Mouse (Mus musculus) cerebellum, adult 11 months (tissue): ENCODE measurements around the gene Fitm2.
A peak's percentile ranks its signal among the peaks of the same experiment; 100 is the strongest.
"Not testable (repeated sequence)": the region's sequence is repeated elsewhere in the genome, so short reads cannot be mapped to it uniquely, and the experiment has no call there.

Experiments used
- DNase-seq: peaks from one replicate; pipeline ENCODE4 v3.0.0; 2022

Fitm2 gene

DNA sequence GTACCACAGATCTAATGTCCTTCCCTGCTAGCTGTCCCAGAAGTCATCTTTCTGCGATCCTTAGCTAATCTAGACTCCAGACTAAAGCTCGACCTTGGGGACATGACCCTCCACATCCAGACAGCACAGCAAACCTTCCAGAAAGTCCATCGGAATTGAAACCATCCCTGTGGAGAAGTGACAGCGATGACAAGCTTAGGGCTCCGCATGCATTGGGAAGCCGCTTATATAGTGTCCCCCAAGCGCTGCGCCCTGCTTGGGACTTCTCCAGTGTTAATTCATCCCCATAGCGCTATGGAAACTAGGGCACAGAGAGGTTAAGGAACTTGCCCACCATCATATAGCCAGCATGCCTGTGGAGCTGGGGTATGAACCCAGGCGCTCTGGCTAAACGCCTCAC, 9.6 kb downstream of the Fitm2 start:
- DNase-seq, result no peak

DNA sequence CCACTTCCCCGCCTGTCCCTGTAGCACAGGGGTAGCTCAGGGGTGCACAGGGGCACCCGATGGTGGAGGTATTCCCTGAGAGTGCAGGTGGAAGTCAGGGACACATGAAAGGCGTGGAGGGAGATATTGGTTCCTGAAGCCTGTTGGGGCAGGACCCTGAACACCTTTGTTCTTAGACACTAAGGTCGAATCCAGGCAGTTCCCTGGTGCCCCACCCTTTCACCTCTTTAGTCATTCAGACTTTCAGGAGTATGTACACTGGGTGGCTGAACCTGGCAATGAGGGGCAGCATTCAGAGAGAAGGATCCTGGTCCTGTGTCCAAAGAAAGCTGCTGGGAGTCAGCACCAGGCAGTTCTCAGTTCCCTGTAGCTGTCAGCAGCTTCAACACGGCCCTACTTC, 10.0 kb downstream of the Fitm2 start:
- DNase-seq, result no peak

DNA sequence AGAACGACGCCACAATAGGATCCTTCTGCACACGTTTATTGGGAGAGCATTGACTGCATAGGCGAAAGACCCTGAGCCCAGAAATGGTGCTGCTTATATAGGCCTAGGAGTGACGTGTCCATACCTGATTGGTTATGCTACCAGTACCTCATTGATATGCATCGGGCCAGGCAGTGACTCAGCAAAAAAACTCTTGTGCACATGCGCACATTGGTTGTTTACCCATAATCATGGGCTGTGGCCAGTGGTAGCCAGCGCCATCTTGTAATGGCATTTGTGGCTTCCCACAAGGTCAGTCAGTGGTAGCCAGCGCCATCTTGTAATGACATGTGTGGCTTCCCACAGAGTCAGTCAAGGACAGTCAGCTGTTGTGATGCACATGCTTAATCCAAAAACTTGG, 11.1 kb downstream of the Fitm2 start:
- DNase-seq, result not testable (repeated sequence)

DNA sequence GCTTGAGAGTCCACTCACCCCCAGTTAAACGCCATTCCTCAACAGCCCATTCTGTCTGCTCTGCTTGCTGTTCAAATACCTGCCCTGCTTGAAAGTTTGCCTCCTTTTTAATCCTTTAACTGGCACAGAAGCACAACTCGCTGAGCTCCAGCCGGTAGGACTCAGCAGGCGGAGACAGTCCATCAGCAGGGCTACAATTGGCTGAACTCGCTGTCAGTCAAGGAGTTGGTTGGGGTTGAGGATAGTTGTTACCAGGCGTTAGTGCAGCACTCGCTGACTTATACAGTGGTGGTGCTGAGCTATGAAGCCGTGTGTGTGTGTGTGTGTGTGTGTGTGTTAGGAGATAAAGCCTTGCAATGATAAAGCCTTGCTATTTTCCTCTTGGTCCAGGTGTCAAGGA, 11.8 kb downstream of the Fitm2 start:
- DNase-seq, result no peak

DNA sequence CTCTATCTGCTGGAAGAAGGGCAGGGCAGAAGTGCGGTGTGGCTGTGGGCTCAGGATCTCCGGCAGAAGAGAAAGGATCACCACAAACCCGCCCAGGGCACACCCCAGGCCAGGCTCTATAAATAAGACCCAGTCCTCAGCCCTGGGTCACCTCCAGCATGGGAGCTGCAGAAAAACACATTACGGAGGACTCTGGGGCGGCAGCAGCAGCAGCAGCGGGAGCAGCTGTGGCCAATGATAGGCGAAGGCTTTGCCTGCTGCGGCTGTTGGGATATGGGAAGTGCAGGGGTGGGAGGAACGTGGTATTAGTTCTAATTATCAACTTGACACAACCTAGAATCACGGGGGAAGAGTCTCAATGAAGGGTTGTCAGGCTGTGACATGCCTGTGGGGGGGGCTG, 13.0 kb downstream of the Fitm2 start:
- DNase-seq, result peak; percentile 11

DNA sequence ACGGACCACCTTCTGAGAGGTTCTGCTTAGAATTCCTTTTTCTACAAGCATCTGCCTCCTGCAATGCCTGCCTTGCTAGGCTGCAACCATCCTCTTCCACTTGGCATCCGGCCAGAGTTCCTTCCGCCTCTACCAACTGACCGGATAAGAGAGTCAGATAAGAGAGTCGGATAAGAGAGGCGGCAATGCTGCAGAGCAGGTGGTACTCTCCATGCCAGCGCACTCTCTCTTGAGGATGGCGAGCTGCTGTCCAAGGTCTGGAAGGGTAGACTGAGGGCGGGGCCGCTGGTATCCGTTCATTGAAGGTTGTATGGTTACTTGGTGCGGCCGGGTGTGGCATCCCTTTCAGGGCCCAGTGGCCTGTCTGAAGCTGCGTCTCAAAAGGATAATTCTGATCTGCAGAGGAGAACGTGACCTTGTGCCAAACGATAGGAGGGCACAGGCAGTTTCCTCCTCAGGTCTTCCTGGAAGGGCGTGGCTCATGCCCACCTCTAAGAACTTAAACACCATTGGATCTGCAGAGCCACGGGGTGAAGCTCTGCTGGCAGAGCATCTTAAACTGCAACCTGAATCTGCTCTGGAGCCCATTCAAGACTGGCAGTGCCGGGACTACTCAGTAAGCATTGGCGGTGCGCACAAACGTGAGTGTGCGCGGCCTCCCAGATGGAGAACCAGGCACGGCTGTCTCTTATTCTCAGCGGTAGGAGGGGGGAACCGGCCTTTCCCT, 13.7 kb downstream of the Fitm2 start:
- DNase-seq, result peak; percentile 50

DNA sequence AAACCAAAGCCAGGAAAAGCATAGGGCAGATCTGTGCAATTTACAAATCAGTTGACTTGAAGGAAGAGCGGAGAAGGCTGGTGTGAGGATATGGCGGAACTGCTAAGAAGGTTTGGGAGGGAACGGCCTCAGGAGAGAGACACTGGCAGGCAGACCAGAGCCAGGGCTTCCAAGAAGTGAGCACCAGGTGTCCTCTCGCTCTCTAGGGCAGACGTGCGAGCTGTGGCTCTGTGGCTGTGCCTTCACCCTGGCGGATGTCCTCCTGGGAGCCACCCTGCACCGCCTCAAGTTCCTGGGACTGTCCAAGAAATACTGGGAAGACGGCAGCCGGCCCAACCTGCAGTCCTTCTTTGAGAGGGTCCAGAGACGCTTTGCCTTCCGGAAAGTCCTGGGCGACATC, 19.1 kb downstream of the Fitm2 start:
- DNase-seq, result no peak

DNA sequence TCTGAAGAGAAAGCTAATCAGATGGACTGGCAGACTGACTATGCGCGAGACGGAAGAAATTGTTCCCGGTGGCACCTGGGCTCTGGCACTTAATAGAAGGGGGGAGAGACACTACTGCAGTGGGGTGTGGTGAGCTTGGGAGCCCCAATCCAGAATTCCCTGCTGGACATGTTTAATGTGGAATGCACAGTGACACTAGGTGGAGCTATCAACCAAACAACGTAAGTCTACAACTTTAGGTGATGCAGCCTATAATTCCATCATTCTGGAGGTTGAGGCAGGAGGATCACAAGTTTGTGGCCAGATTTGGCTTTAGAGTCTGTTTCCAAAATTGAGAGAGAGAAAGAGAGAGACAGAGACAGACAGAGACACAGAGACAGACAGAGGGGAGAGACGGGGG, 19.7 kb downstream of the Fitm2 start:
- DNase-seq, result no peak

DNA sequence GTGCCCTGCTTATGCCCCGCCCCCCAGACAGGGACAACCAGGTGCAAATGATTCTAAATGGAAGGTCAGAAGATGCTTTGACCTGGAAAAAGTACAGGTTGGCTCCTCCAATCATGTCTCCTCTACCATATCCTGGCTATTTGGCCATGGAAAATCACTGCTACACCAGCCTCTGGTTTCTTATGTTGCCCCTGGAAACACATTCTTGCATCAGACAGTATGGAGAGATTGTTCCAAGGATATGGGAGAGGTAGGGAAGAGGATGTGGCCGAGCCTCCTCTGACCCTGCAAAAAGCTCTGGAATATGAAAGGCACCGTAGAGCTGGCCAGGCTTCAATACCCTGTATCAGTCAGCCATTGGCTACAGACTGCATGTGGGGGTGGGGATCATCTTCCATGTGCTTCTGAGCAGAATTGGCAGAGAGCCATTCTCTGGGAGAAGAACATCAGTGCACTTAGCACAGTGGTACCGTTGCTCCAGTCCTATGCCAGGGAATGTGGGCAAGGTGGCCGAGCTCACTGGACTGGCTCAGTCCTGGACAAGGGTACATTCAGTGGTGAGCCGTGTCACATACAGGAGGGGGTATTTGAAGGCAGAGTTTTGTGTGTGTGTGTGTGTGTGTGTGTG, 21.6 kb downstream of the Fitm2 start:
- no peak for DNase-seq

DNA sequence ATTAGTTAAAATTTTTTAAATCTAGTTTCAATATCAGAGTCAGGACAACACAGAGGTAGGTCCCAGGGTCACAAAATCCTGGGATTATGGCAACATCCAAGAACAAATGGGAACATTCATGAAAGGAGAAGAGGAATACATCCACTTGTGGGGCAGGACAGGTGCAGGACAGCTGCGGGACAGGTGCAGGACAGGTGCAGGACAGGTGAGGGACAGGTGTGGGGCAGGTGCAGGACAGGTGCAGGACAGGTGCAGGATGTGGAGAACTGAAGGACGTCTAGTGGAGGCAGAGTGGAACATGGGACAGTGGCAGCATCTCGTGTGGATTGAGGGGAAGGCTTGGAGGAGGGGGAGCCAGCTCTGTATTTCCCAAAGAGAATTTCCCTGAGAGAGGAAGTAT, 23.2 kb downstream of the Fitm2 start:
- no peak for DNase-seq

DNA sequence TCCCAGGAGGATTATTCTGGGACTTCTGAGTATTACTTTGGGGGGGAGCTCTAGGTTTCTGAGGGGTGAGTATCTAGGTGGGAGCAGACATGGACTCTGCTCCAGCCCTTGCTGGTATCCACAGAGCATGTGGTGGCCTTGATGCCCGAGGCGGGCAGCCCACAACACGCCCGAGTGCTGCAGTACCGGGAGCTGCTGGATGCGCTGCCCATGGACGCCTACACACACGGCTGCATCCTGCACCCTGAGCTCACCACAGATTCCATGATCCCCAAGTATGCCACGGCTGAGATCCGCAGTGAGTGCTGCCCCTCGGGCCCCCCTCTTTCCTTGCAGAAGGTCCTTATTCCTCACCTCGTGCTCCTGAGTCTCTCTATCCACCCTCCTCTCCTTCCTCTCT, 25.1 kb downstream of the Fitm2 start:
- no peak for DNase-seq

DNA sequence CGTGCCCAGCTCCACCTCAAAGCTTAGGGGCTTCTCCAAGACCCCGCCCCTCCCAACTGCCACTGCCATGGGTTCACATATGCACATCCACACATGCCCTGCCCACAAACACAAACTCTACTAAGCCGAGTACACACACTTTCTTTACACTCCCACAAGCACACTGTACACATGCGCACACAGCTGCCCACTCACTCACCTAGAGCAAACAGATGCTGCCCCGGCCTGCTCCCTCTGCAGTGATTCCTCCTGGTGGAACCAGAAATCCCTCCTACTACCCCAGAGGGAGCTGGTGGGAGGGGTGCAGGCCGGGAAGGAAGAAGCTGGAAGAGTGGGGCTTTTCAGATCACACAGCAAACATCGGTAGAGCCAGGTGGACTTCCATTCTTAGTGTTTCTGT, 28.4 kb downstream of the Fitm2 start:
- no peak for DNase-seq

DNA sequence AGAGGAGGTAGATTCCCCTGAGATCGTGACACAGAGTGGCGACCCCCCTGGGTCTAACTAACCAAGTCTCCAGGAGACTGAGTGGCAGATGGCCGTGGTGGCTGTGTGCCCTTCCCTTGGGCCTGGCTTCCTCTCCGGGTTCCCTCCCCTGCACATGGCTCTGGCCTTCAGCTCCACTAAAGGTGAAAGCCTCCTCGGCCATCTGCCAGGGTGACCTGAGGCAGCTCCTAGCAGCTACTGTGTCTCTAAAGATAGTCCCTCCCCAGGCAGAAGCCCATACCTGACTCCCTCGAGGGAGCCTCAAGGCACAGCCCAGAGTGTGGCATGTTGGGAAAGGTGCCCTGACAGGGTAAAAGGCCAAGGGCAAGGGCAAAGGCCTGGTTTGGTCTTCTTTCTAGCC, 28.9 kb downstream of the Fitm2 start:
- peak; percentile 80 for DNase-seq

DNA sequence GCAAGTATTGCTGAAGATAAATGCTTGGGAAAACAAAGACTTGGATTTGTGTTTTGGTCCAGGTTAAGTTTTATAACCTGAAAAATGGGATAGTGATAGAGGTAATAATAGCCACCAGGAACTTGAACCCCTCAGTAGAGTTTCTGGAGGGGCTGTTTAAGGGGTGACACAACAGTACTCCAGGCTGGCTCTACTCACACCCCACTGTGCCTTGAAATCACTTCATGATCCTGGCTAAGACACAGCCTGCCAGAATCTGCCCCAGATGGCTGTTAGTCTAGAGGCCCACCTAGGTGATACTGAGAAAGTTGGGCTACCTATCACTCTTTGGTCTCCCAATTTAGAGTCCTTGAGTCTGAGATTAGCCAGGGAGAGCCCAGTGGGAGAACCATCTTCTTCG, 32.9 kb downstream of the Fitm2 start:
- DNase-seq, result no peak

DNA sequence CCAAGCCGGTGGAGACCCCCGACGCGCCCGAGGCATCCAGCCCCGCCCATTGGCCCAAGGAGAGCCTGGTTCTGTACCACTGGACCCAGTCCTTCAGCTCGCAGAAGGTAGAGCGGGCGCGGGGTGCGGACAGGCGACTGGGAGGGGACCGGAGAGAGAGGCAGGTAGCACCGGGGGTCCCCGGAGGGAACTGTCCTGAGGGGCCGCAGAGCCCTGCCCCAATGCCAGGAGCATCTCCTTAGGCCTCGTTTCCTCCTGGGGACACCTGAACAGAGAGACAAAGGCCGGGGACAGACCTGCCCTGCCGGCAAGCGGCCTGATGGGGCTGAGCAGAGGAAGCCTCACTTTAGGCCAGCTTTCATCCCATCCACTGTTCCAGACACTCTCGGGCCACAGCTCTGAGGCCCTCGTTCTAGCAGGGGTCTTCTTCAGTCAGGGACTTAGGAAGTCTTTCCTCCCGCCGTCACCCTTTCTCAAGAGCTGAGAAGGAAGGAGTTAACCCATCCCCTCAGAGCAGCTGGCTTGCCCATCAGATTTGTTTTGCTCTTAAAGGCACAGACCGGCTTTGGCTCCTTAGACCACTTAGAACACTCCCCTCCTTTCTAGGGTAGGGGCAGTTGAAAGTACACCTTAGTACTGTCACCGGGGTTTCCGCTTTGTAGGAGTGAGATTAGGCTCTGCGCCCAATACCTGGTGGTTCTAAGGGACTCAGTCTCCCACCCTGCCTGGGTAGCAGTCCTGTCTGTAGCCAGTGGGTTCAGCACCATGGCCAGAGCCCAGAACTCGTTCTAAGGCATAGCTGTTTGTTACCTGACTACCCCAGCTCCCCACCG, 33.6 kb downstream of the Fitm2 start:
- DNase-seq, result peak; percentile 36

DNA sequence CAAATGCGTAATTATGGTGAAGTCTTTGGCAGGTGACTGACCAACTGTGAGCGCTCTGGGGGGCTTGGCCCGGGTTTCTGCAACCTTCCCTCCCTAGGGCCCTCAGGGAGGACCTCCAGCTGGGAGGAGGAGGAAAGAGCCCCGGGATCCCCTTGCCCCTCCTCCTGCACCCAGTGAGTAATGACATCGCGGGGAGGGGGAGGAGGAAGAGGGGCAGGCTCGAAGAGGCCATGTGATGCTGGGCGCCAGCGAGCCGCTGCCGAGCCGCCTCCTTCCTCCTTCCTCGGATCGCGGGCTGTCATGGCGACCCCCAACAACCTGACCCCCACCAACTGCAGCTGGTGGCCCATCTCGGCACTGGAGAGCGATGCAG, 34.2 kb downstream of the Fitm2 start, which contains the start of gene Gdap1l1:
Gene Gdap1l1, plus strand, starts transcription at position 231 of the 373 bp plus-strand sequence.
- DNase-seq, result peak; percentile 79

DNA sequence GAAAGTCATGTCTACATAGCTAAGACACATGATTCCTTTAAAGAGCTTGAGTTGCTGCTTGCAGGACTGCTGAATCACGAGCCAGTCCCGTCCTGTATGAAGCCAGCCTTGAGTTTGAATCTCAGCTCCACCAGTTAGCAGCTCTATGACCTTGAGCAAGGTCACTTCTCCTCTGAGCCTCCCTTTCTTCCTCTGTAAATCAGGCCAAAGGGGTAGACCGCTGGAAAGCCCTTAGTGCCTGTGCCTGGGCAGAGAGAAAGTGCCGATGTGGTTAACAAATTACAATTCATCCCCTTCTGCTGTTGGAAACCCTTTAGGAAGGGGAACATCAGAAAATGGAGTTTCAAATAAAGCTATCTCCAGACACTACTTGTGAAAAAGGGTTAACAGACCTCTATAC, 34.6 kb downstream of the Fitm2 start:
- no peak for DNase-seq

DNA sequence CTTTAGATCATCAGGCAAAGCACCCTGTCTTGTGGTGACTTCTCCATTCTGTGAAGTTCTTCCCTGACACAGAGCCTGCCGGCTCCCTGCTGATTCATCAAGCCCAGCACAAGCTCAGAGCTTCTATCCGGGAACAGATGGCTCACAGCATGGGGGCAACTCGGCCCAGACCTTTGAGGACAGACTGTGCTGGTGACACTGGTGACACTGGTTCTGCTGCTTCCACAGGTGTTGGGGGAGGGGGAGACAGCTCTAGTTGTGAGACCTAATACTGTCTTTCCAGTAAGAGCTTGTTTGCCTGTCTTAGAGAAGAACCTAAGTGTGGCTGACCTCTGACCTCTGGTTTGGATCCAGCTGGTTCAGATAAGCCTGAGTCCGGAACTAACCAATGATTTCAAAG, 38.5 kb downstream of the Fitm2 start:
- peak; percentile 94 for DNase-seq

DNA sequence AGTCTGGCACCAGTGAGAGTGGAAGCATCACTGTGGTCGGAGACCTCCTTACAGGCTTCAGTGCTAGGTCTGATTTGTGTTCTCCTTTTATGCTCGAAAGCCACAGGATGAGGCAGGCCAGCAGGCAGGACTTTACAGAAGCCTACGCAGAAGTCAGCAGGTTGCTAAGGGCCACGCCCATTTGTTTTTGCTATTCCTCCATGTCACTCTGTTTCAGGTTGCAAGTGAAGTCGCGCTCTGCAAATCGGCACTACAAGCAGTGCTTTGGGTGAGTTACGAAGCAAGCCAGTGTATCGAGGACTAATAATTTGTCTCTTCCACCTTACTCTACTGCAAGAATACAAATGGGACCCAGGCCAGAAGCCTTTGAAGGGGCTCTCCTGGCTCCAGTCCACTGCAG, 41.1 kb downstream of the Fitm2 start:
- peak; percentile 5 for DNase-seq

DNA sequence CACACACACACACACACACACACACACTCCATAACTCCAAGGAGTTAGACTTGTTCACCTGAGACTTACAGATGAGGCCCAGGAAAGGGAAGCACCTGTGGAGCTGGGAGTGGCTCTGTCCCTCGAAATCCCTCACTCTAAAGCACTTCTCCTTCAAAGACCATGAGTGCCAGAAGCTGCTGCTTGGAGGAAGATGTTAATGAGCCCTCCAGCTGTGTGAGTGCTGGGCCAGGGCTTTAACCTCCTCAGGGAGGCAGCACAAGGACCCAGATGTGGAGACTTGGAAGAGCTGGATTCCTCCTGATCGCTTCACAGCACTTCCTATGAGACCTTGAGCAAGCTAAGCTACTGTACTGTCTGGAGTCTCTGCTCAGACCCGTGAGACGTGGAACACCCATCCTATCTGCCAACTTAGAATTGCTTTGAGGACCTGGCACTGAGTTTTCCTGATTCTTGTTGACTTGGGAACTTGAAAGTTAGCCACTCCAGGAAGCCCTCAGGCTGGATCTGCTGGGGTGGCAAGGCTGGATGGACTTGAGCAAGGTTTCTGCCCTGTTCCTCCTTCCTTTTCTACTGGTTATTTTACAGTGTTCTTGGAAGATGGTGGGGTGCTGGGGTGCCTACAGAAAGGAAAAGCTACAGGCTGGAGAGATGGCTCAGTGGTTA, 44.0 kb downstream of the Fitm2 start:
- DNase-seq, result no peak

DNA sequence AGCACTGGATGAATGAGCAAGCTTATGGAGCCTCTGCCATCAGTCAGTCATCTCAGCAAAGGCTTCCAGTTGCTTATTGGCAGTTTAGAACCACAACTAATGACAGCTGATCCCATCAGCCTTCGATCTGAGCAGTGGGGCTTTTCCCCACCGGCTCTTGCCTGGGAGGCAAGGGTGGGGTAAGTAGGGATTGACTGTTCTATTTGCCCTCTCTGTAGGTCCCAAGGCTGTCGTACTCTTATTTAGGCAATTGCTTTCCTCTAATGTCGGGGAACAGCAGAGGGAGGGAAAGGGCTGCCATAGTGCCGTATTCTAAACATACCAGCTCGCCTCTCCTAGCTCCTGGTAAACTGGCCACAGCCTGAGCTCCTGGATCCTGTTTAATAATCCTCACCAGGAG, 47.8 kb downstream of the Fitm2 start, which contains the start of gene Oser1:
Gene Oser1, minus strand, starts transcription at position 101 of the 400 bp plus-strand sequence.
- DNase-seq, result no peak

DNA sequence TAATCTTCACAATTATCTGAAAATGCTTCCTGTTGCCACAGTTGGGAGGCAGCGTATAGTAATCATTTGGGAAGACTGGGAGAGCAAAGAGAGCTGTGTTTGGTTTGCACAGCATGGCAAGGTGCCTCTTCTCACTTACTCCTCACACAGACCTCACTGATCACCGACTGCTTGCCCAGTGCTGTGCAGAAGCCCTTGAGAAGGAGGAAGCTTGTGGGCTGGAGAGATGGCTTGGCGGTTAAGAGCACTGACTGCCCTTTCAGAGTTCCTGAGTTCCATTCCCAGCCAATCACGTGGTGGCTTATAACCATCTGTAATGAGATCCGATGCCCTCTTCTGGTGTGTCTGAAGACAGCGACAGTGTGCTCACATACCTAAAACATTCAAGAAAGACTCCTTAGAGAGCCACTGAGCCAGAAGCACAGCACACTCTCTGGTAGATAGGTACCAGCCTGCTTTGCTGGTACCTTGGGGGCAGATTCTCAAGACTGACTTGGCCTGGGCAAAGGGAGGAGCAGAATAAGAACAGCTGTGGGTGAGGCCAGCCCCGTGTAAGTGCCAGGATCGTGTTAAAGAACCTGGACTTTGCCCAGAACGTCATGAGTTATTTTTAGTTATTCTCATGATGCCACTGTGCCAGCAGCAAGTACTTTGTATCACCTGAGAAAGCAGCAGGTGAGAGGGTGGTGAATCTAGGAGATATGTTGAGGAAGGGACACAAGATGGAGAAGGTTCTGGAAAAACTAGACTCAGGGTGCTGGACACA, 49.4 kb downstream of the Fitm2 start:
- no peak for DNase-seq
